Mouse (Mus musculus): ENCODE results near the gene Chic2. TPM values are rescaled to one million over a fixed set of nuclear protein-coding genes. Genes with fewer than 3 reads are reported as not detected.

The Chic2 gene
- polyA plus RNA-seq, 1 experiment, result 18.3 TPM

GRCm38 (mm10) chr5:75079564-75079963 is 35.0 kb upstream of the Chic2 start:
- WGBS, result 2% methylated on average over 7 of the region's 7 CpGs
- TF ChIP-seq CTCF (IDR thresholded peaks at IDR 0.05; ENCODE audit: control insufficient read depth, insufficient read depth, low read length), result no peak
- TF ChIP-seq POLR2A (IDR thresholded peaks at IDR 0.05; ENCODE audit: borderline replicate concordance, control insufficient read depth, low read depth, low read length), result no peak
- H3K4me3 ChIP-seq (replicated peaks; ENCODE audit: control insufficient read depth, low read depth, low read length), result no peak overlapping the region
- no peak overlapping the region for H3K27ac ChIP-seq (ENCODE audit: control insufficient read depth, insufficient read depth, low read depth, low read length, poor library complexity)
- no peaks in the 10 kb centered on the region for H3K4me1 ChIP-seq (ENCODE audit: control insufficient read depth, insufficient read depth, low read length)

DNA sequence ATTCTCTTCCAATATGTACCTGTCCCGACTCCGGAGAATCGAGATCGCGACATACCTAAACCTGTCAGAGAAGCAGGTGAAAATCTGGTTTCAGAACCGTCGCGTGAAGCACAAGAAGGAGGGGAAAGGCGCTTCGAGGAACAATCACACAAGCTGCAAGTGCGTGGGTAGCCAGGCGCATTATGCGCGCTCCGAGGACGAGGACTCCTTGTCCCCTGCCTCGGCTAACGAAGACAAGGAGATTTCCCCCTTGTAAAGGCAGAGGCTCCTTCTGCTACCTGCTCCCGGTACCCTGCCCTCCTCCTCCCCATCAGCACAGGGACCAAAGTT is 32.4 kb upstream of the Chic2 start:
- WGBS, result 3% methylated on average over 19 of the region's 19 CpGs
- TF ChIP-seq POLR2A (IDR thresholded peaks at IDR 0.05; ENCODE audit: borderline replicate concordance, control insufficient read depth, low read depth, low read length) (no peak), CTCF (IDR thresholded peaks at IDR 0.05; ENCODE audit: control insufficient read depth, insufficient read depth, low read length) (no peak)
- H3K27ac ChIP-seq (ENCODE audit: control insufficient read depth, insufficient read depth, low read depth, low read length, poor library complexity), result no peak overlapping the region
- H3K4me1 ChIP-seq (ENCODE audit: control insufficient read depth, insufficient read depth, low read length), result no peaks in the 10 kb centered on the region
- H3K4me3 ChIP-seq (replicated peaks; ENCODE audit: control insufficient read depth, low read depth, low read length), result no peak overlapping the region

- WGBS, result 7% methylated on average over 17 of the region's 17 CpGs
- no peak overlapping the region for H3K4me3 ChIP-seq (replicated peaks; ENCODE audit: control insufficient read depth, low read depth, low read length)
- H3K4me1 ChIP-seq (ENCODE audit: control insufficient read depth, insufficient read depth, low read length), result no peaks in the 10 kb centered on the region
- TF ChIP-seq POLR2A (IDR thresholded peaks at IDR 0.05; ENCODE audit: borderline replicate concordance, control insufficient read depth, low read depth, low read length), result no peak
- no peak for TF ChIP-seq CTCF (IDR thresholded peaks at IDR 0.05; ENCODE audit: control insufficient read depth, insufficient read depth, low read length)
- no peak overlapping the region for H3K27ac ChIP-seq (ENCODE audit: control insufficient read depth, insufficient read depth, low read depth, low read length, poor library complexity)
These were observed 31.9 kb upstream of the Chic2 start for GRCm38 (mm10) chr5:75076326-75077050.

- H3K27ac ChIP-seq (ENCODE audit: control insufficient read depth, insufficient read depth, low read depth, low read length, poor library complexity), result no peak within 1 kb of the TSS
- H3K4me1 ChIP-seq (ENCODE audit: control insufficient read depth, insufficient read depth, low read length), result no peaks in the 10 kb centered on the region
- TF ChIP-seq CTCF (IDR thresholded peaks at IDR 0.05; ENCODE audit: control insufficient read depth, insufficient read depth, low read length) (no peak), POLR2A (IDR thresholded peaks at IDR 0.05; ENCODE audit: borderline replicate concordance, control insufficient read depth, low read depth, low read length) (no peak)
- no peak within 1 kb of the TSS for H3K4me3 ChIP-seq (replicated peaks; ENCODE audit: control insufficient read depth, low read depth, low read length)
- WGBS, result 6% methylated on average over 41 of the region's 41 CpGs
These were observed 30.9 kb upstream of the Chic2 start, which contains the start of gene Gsx2 for GRCm38 (mm10) chr5:75075383-75075941. TSS of gene Gsx2 (plus strand) at chr5:75075601.

- no peaks in the 10 kb centered on the region for H3K4me1 ChIP-seq (ENCODE audit: control insufficient read depth, insufficient read depth, low read length)
- no peak overlapping the region for H3K27ac ChIP-seq (ENCODE audit: control insufficient read depth, insufficient read depth, low read depth, low read length, poor library complexity)
- 17% methylated on average over 15 of the region's 15 CpGs for WGBS
- H3K4me3 ChIP-seq (replicated peaks; ENCODE audit: control insufficient read depth, low read depth, low read length), result no peak overlapping the region
- TF ChIP-seq CTCF (IDR thresholded peaks at IDR 0.05; ENCODE audit: control insufficient read depth, insufficient read depth, low read length), result no peak
- TF ChIP-seq POLR2A (IDR thresholded peaks at IDR 0.05; ENCODE audit: borderline replicate concordance, control insufficient read depth, low read depth, low read length), result no peak
These were observed 30.2 kb upstream of the Chic2 start for GRCm38 (mm10) chr5:75074537-75075382.

GRCm38 (mm10) chr5:75074132-75074531 is 29.6 kb upstream of the Chic2 start:
- H3K4me1 ChIP-seq (ENCODE audit: control insufficient read depth, insufficient read depth, low read length), result no peaks in the 10 kb centered on the region
- no peak for TF ChIP-seq POLR2A (IDR thresholded peaks at IDR 0.05; ENCODE audit: borderline replicate concordance, control insufficient read depth, low read depth, low read length)
- no peak overlapping the region for H3K27ac ChIP-seq (ENCODE audit: control insufficient read depth, insufficient read depth, low read depth, low read length, poor library complexity)
- 25% methylated on average over 4 of the region's 4 CpGs for WGBS
- no peak overlapping the region for H3K4me3 ChIP-seq (replicated peaks; ENCODE audit: control insufficient read depth, low read depth, low read length)

DNA sequence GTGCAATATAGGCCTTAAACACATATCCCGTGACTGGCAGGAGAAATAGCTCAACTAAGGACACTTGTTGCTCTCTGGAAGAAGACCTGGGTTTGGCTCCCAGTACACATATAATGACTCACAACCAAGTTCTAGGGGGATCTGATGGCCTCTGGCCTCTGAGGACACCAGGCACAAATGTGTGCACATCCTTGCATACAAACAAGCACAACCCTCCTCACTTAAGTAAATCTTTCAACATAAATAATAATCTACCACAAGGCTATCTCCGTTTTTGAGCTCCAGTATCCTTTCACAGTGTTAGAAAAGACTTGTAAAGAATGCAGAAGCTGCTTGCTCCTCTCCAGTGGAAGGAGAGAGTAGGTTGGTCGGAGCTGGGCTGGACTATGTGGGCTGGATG is 29.1 kb upstream of the Chic2 start:
- TF ChIP-seq CTCF (IDR thresholded peaks at IDR 0.05; ENCODE audit: control insufficient read depth, insufficient read depth, low read length) (no peak), POLR2A (IDR thresholded peaks at IDR 0.05; ENCODE audit: borderline replicate concordance, control insufficient read depth, low read depth, low read length) (no peak)
- no peak overlapping the region for H3K27ac ChIP-seq (ENCODE audit: control insufficient read depth, insufficient read depth, low read depth, low read length, poor library complexity)
- H3K4me1 ChIP-seq (ENCODE audit: control insufficient read depth, insufficient read depth, low read length), result no peaks in the 10 kb centered on the region
- 27% methylated on average over 3 of the region's 3 CpGs for WGBS
- H3K4me3 ChIP-seq (replicated peaks; ENCODE audit: control insufficient read depth, low read depth, low read length), result no peak overlapping the region

DNA sequence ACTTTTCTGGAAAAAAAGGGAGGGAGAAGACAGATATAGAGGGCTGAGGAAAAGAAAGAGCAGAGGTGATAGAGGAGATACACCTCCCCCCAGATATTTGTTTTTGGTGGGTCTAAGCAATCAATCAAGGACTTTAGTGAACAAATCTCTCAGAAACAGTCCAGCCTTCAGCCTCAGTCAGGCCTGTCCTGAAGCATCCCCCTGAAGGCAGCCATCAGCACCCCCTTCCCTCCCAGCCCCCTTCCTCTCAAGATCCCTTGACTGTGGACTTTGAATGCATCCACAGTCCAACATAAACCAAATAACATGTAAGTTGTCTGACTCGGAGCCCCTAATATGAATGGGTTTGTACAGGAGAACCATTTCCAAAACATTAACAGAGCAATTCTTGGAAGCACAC is 28.6 kb upstream of the Chic2 start:
- no peak for TF ChIP-seq POLR2A (IDR thresholded peaks at IDR 0.05; ENCODE audit: borderline replicate concordance, control insufficient read depth, low read depth, low read length)
- TF ChIP-seq CTCF (IDR thresholded peaks at IDR 0.05; ENCODE audit: control insufficient read depth, insufficient read depth, low read length), result no peak
- Histone ChIP-seq H3K27ac (ENCODE audit: control insufficient read depth, insufficient read depth, low read depth, low read length, poor library complexity) (no peak overlapping the region), H3K4me1 (ENCODE audit: control insufficient read depth, insufficient read depth, low read length) (no peaks in the 10 kb centered on the region), H3K4me3 (replicated peaks; ENCODE audit: control insufficient read depth, low read depth, low read length) (no peak overlapping the region)
- WGBS, result 52% methylated on average over 1 of the region's 1 CpGs

Data from bone marrow, adult 2 months (tissue).